In genomic region chr4:136239622-136240021, GRCm38 (mm10) we compare ENCODE assay signal across 8 mouse cellular contexts. TPM values are rescaled to one million over a fixed set of nuclear protein-coding genes. Genes with fewer than 3 reads are reported as not detected.
DNase-seq lines count a peak whose midpoint lies in the region; ATAC-seq and TF ChIP-seq lines count a peak whose summit lies in the region.

No protein-coding gene starts in this region.

- no peak overlapping the region for H3K27ac ChIP-seq in kidney, embryonic 15.5 days
- H3K27ac ChIP-seq in liver, adult 2 months (replicated peaks; ENCODE audit: insufficient read depth, low read depth, low read length) = no peak overlapping the region
- H3K27ac ChIP-seq in olfactory bulb, adult 2 months (ENCODE audit: insufficient read depth, low read depth, low read length) = no peak overlapping the region
- H3K27ac ChIP-seq in thymus, adult 2 months (ENCODE audit: control insufficient read depth, insufficient read depth, low read length) = no peak overlapping the region

- no peak overlapping the region for H3K4me2 ChIP-seq in kidney, embryonic 15.5 days

- TF ChIP-seq POLR2A in liver, adult 2 months (IDR thresholded peaks at IDR 0.05; ENCODE audit: extremely low read depth, insufficient read depth, low read length) = no peak
- TF ChIP-seq POLR2A in olfactory bulb, adult 2 months (IDR thresholded peaks at IDR 0.05; ENCODE audit: insufficient read depth, low read depth, low read length) = no peak
- no peak for TF ChIP-seq POLR2A in thymus, adult 2 months (IDR thresholded peaks at IDR 0.05; ENCODE audit: control insufficient read depth, extremely low read depth, insufficient read depth, low read length, poor library complexity)

- no peak overlapping the region for H3K9ac ChIP-seq in kidney, embryonic 15.5 days
- no peak overlapping the region for H3K9ac ChIP-seq in liver, adult 2 months (ENCODE audit: low read depth, low read length)

- no peaks in the 10 kb centered on the region for H3K9me3 ChIP-seq in kidney, embryonic 15.5 days (replicated peaks)

- peaks cover 44% of the 10 kb centered on the region for H3K27me3 ChIP-seq in kidney, embryonic 15.5 days
- H3K27me3 ChIP-seq in liver, adult 2 months (ENCODE audit: control insufficient read depth, insufficient read depth, low read length) = no peaks in the 10 kb centered on the region
- peaks cover under 1% of the 10 kb centered on the region; the same call in 1 of the 2 replicates for H3K27me3 ChIP-seq in thymus, adult 2 months (ENCODE audit: control insufficient read depth, insufficient read depth, low read length)

- no peak overlapping the region for H3K4me3 ChIP-seq in kidney, embryonic 15.5 days (replicated peaks)
- no peak overlapping the region for H3K4me3 ChIP-seq in liver, adult 2 months (ENCODE audit: insufficient read depth, low read depth, low read length)
- H3K4me3 ChIP-seq in olfactory bulb, adult 2 months (ENCODE audit: insufficient read depth, low read depth, low read length) = no peak overlapping the region
- H3K4me3 ChIP-seq in thymus, adult 2 months (ENCODE audit: control insufficient read depth, insufficient read depth, low read length) = no peak overlapping the region

- peaks cover 5% of the 10 kb centered on the region; the same call in 1 of the 2 replicates for H3K36me3 ChIP-seq in kidney, embryonic 15.5 days
- peaks cover 4% of the 10 kb centered on the region; the same call in 1 of the 2 replicates for H3K36me3 ChIP-seq in liver, adult 2 months (ENCODE audit: control insufficient read depth, insufficient read depth, low read length)
- H3K36me3 ChIP-seq in thymus, adult 2 months (ENCODE audit: control insufficient read depth, insufficient read depth, low read length) = no peaks in the 10 kb centered on the region

- no peaks in the 10 kb centered on the region for H3K79me2 ChIP-seq in liver, adult 2 months (ENCODE audit: control insufficient read depth, insufficient read depth, low read length)

- TF ChIP-seq CTCF in liver, adult 2 months (IDR thresholded peaks at IDR 0.05; ENCODE audit: low read depth, low read length) = peak; percentile 85
- TF ChIP-seq CTCF in olfactory bulb, adult 2 months (IDR thresholded peaks at IDR 0.05; ENCODE audit: insufficient read depth, low read depth, low read length) = peak; percentile 61
- peak; percentile 77; the same call in 1 of the 2 replicates for TF ChIP-seq CTCF in thymus, adult 2 months (IDR thresholded peaks at IDR 0.05; ENCODE audit: borderline replicate concordance, control insufficient read depth, extremely low read depth, insufficient read depth, low read length, poor library complexity)

- H3K4me1 ChIP-seq in kidney, embryonic 15.5 days = peaks cover 12% of the 10 kb centered on the region
- H3K4me1 ChIP-seq in liver, adult 2 months (ENCODE audit: control insufficient read depth, insufficient read depth, low read length) = no peaks in the 10 kb centered on the region
- H3K4me1 ChIP-seq in olfactory bulb, adult 2 months (ENCODE audit: control insufficient read depth, insufficient read depth, low read length) = no peaks in the 10 kb centered on the region
- H3K4me1 ChIP-seq in thymus, adult 2 months (replicated peaks; ENCODE audit: control insufficient read depth, insufficient read depth, low read length) = no peaks in the 10 kb centered on the region

- ATAC-seq in kidney, embryonic 15.5 days (replicated peaks; ENCODE audit: low FRiP score) = 0 out of 2 replicates have a peak, but pooled peaks have one; percentile 26

- WGBS in kidney, embryonic 15.5 days = 23% methylated on average over 8 of the region's 8 CpGs
- 25% methylated on average over 8 of the region's 8 CpGs for WGBS in liver, adult 2 months
- 31% methylated on average over 8 of the region's 8 CpGs for WGBS in olfactory bulb, adult 2 months
- 8% methylated on average over 8 of the region's 8 CpGs for WGBS in thymus, adult 2 months

- peak; percentile 59 for DNase-seq in ovary, postnatal 10 days (ENCODE audit: low spot score)
- no peak for DNase-seq in ovary, adult 18-20 months (ENCODE audit: low spot score)
- DNase-seq in cerebellum, adult 9-10 months = peak; percentile 77
- peak; percentile 88 for DNase-seq in gastrocnemius, postnatal 10 days
- peak; percentile 45 for DNase-seq in liver, adult 2 months (ENCODE audit: extremely low read depth, low read depth, low spot score)
- peak; percentile 87 for DNase-seq in thymus, adult 2 months

RNA-seq across cellular contexts. Expression of gene Tcea3, which starts 7.9 kb away (rescaled TPM):
- total RNA-seq in gastrocnemius, postnatal 10 days (2021) = 100 to 1,000 TPM; 199 to 247 TPM
- polyA plus RNA-seq in kidney, embryonic 15.5 days (2015; fragmentation: Nextera tagmentation; extraction: Ambion mirVana) = 10.9 and 12.5 TPM in 2 replicates
- total RNA-seq in liver, adult 2 months (2014; rRNA removed) = 34.8 and 39.3 TPM in 2 replicates
- polyA plus RNA-seq in liver, adult 2 months (2012; rRNA removed) = 20.1 and 28.9 TPM in 2 replicates
- not detected in 2 replicates for polyA plus RNA-seq in olfactory bulb, adult 2 months (2012; ENCODE audit: insufficient read depth, insufficient read length, low replicate concordance, missing spikeins)
- polyA plus RNA-seq in thymus, adult 2 months (2012; rRNA removed) = 0.66 and 1.8 TPM in 2 replicates

RNA-seq across cellular contexts. Expression of gene Asap3, which starts 33.5 kb away (rescaled TPM):
- 10 to 100 TPM in 1 of 2 experiments, 1 to 10 TPM in 1; 7.2 to 10.1 TPM for total RNA-seq in gastrocnemius, postnatal 10 days (2021)
- polyA plus RNA-seq in kidney, embryonic 15.5 days (2015; fragmentation: Nextera tagmentation; extraction: Ambion mirVana) = 4.5 and 6.0 TPM in 2 replicates
- total RNA-seq in liver, adult 2 months (2014; rRNA removed) = 3.3 and 5.6 TPM in 2 replicates
- 5.2 and 5.8 TPM in 2 replicates for polyA plus RNA-seq in liver, adult 2 months (2012; rRNA removed)
- not detected in 2 replicates for polyA plus RNA-seq in olfactory bulb, adult 2 months (2012; ENCODE audit: insufficient read depth, insufficient read length, low replicate concordance, missing spikeins)
- 4.1 and 4.4 TPM in 2 replicates for polyA plus RNA-seq in thymus, adult 2 months (2012; rRNA removed)

RNA-seq across cellular contexts. Expression of gene Zfp46, which starts 44.9 kb away (rescaled TPM):
- 10 to 100 TPM; 44.5 to 48.7 TPM for total RNA-seq in gastrocnemius, postnatal 10 days (2021)
- 22.8 TPM in 2 replicates for polyA plus RNA-seq in kidney, embryonic 15.5 days (2015; fragmentation: Nextera tagmentation; extraction: Ambion mirVana)
- total RNA-seq in liver, adult 2 months (2014; rRNA removed) = 2.6 TPM in 2 replicates
- 2.9 and 3.1 TPM in 2 replicates for polyA plus RNA-seq in liver, adult 2 months (2012; rRNA removed)
- not detected in 2 replicates for polyA plus RNA-seq in olfactory bulb, adult 2 months (2012; ENCODE audit: insufficient read depth, insufficient read length, low replicate concordance, missing spikeins)
- polyA plus RNA-seq in thymus, adult 2 months (2012; rRNA removed) = 15.6 and 18.7 TPM in 2 replicates
